Mouse (Mus musculus) megakaryocyte progenitor cell, adult 5-6 weeks (primary cell): ENCODE measurements at regions not wholly inside any gene's neighbourhood (a gene's known extent, or its start where the extent isn't known, plus 50 kb on each side); places are given as distances from the start of the nearest gene placed in this dataset.
"Not testable (repeated sequence)": the region's sequence is repeated elsewhere in the genome, so short reads cannot be mapped to it uniquely, and the experiment has no call there.

Source experiments
- ATAC-seq: replicated peaks from 2 replicates; pipeline ENCODE4 v1.8.0; 2016; ENCODE audit warnings: mild to moderate bottlenecking, moderate TSS enrichment, inconsistent platforms; ENCODE audit not compliant: poor library complexity

- not testable (repeated sequence) for ATAC-seq
These were observed 458.4 kb downstream of the Epm2a start for GRCm38 (mm10) chr10:11801372-11802230.

- ATAC-seq, result no peak
These were observed 466.1 kb downstream of the Epm2a start for GRCm38 (mm10) chr10:11809255-11809654.

- no peak for ATAC-seq
These were observed 479.3 kb downstream of the Epm2a start for GRCm38 (mm10) chr10:11822418-11822959.

- no peak for ATAC-seq
These were observed 497.9 kb downstream of the Epm2a start for GRCm38 (mm10) chr10:11841094-11841493.

DNA sequence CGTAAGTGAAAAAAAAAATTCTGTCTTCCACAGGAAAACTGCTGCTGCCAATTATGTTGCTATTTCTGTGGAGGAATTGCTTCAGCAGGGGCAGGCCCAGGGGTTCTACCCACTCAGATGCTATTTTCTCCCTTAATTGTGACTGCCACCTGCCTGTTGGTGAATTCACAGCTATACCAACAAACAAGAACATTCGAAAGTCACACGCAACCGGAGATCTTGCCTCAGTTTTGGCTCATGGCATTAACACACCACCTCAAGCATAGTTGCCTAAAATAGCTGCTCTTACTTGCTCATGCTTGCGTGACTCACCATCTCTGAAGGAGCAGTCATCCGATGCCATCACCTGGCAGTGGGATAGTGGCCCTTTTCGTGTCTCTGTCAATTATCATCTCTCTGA is 498.3 kb downstream of the Epm2a start:
- ATAC-seq, result no peak

DNA sequence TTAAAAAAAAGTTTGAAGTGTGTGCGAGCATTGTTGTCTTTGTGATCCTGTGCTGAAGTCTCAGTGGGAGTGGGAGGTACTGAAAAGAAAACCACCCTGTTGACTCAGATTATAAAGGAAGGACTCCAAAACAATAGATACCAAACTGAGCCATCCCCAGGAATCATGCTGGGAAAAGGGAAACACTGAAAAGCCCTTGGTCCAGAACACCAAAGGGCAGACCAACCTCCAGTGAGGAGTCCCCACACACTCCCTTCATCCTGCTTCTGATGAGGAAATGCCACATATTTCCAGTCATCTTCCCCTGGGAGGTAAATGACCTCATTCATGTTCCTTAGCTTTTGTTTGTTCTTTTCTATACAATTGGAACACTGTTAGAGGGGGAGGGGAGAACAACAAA is 502.9 kb downstream of the Epm2a start:
- ATAC-seq, result no peak

DNA sequence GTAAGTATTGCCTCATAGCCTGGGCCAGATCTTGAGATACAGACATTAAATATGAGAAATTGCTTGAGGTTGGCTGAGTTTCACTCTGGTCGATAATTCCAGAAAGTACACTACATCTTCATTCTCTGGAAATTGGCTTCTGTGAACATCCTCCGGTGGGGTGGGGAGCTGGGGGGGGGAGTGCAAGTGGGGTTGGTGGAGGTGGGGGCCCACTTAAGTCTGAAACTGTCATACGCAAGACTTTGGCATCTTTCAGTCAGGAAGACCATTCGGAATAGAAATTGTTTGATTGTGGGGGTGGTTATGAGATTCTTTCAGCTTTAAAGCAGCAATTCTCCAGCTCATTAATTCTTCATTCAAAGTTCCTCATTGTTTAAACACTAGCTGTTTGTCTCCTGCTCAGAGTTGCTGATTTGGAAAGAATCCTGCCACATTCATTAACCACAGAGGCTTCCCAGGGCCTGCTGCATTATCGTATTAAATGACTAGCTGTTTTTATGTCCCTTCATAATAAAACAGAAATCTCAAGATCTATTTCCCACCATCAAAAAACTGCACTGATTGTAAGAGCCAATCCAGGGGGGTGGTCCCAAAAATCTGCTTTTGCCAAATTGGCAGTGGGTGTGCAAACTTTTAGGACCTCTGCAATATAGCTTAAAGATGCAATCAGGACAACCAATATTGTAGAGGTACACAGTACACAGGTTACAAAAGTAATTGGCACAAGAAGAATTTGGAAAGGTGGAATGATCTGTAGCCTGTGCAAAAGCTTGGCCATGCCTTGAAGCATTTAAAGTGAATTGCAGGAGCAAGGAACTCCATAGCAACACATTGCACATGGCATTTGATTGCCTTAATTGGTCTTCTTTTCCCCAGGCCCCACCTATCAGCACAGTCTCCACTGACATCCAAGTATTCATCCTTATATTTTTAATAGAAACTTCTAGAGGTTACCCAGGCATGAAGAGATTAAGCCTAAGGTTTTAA is 532.2 kb downstream of the Epm2a start:
- no peak for ATAC-seq

DNA sequence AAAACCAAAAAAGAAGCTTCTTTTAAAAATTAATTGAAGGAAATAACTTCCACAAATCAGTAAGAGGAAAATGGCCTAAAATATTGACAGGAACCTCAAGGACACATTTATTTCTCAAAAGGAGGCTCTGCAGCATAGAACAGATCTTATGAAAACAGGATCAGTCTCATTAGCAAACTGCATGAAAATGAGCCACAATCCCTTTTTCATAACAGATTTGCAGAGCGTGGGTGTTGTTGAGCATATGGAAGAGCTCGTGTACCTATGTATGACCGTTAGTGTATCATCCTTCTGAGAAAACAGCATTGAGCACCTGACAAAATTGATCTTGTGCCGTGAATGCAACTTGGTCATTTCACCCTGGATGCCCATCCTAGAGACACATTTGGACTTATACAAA is 543.0 kb downstream of the Epm2a start:
- no peak for ATAC-seq

- no peak for ATAC-seq
These were observed 545.7 kb downstream of the Epm2a start for GRCm38 (mm10) chr10:11888953-11889352.

- ATAC-seq, result no peak
These were observed 578.9 kb downstream of the Epm2a start for GRCm38 (mm10) chr10:11922132-11922531.

DNA sequence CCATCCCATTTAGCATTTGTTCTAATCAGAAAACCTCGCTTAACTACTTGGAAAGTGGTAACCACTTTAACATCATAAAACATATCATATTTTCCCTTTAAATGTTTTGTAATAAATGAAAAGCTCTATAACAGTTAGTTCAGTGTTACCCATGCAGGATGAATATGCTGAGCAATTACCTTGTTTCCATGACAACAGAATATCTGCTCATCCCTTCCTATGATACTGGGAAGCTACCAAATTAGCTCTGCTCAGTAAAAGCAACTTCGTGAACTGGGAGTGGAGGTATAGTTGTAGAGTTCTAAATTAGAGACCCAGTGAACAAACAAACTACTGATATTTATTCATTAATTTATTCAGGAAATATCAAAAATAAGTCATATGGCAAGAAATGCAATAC is 595.0 kb downstream of the Epm2a start:
- no peak for ATAC-seq

- no peak for ATAC-seq
These were observed 599.6 kb downstream of the Epm2a start for GRCm38 (mm10) chr10:11942772-11943171.

- no peak for ATAC-seq
These were observed 617.2 kb downstream of the Epm2a start for GRCm38 (mm10) chr10:11960327-11960922.

DNA sequence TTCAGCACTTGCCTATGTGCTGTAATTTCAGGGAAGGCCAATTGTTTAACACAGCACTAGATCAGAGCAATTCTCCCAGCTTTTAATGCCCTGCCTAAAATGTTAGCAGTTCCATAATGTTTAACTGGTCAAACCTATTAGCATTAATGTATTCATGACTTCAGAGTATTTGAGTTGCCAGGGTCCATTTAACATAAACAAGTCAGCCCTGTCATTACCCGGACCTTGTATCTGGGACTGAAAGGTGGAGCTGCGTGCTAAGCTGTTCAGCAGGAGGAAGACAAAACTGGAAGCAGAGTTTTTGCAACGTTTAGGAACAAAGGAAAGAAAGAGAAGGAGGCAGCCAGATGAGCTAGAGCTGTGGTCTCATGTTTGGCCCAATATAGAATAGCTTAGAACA is 661.8 kb downstream of the Epm2a start:
- no peak for ATAC-seq

DNA sequence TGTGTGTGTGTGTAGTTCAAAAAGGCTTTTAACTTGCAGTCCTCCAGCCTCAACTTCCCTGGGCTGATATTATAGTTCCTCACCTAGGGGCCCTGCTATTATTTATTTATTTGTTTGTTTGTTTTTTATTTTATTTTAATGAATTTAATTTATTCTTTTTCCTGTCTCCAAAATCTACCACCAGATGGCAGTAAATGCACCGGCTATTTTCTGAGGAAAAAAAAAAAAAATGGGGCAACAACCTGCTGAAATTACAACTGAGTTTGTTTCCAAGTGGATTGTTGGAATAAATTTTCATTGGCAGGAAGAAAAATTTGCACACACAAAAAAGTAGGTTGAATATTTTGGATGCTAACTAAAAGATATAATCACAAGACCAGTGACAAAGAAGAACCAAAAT is 662.7 kb downstream of the Epm2a start:
- no peak for ATAC-seq

GRCm38 (mm10) chr10:12017286-12017685 is 674.1 kb downstream of the Epm2a start:
- peak; percentile 80 for ATAC-seq

DNA sequence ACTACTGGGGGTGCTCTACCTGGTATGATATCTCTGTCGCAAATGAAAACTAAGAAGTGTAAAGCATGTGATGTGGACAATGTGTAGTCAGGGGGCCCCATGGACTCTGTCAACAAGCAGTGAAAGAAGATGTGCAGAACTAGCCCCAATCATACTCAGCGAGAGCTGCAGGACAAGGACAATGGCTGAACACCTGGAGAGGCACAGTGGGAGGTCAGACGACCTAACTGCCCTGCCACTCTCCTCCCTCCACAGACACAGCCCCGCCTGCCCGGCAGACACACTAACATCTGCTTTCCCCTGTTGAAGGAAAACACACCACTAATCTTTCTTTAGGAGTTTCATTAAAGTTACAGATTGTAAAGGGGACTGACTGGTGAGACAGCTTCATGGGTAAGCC is 675.1 kb downstream of the Epm2a start:
- no peak for ATAC-seq

DNA sequence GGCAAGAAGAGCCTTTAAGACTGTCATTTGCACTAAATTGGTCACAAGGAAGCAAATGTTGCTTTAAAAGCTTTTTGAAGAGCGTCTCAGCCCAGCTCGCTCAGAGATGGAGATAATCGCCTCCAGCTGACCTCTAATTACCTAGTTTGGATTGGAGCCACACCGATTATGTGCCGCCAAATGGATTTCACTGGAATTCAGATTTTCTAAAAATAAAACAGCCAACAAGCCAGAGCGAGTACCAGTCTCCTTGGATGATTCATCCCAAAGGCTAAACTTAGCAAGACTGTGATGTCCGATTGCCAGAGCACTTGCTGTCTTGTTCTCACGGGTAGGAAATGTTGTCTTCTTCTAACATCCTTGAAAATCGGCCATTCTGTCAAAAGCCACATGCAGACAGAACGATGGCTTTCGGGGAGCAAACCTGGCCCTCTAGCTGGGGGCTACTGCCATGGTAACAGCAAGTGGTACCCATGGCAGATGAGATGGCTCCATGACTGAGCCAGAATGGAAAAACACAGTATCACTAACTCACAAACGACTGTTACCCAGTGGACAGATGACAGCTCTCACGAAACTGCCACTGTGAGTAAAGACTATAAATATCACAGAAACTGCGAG is 676.1 kb downstream of the Epm2a start:
- ATAC-seq, result no peak

- no peak for ATAC-seq
These were observed 677.4 kb downstream of the Epm2a start for GRCm38 (mm10) chr10:12020576-12020975.

- ATAC-seq, result peak; percentile 85
These were observed 692.0 kb downstream of the Epm2a start for GRCm38 (mm10) chr10:12035159-12035558.

GRCm38 (mm10) chr10:12045937-12046336 is 702.7 kb downstream of the Epm2a start:
- no peak for ATAC-seq
